Mouse (Mus musculus): ENCODE results near the gene Aatk. TPM values are rescaled to one million over a fixed set of nuclear protein-coding genes. Genes with fewer than 3 reads are reported as not detected.

Gene Aatk
- 1.6 and 3.2 TPM in 2 replicates for polyA plus RNA-seq (2016; fragmentation: Nextera tagmentation; extraction: Ambion mirVana)

- peak; percentile 57 for DNase-seq (ENCODE audit: low spot score)
- under 1% methylated on average over 63 of the region's 63 CpGs for WGBS
- H3K4me3 ChIP-seq: peak within 1 kb of the TSS; percentile 70
- H3K4me1 ChIP-seq (replicated peaks): peaks cover 68% of the 10 kb centered on the region
- no peaks in the 10 kb centered on the region for H3K36me3 ChIP-seq
- peaks cover 76% of the 10 kb centered on the region for H3K27me3 ChIP-seq (ENCODE audit: insufficient read depth, poor library complexity, severe bottlenecking)
- no peaks in the 10 kb centered on the region for H3K9me3 ChIP-seq
- peak within 1 kb of the TSS; percentile 87 for H3K27ac ChIP-seq
Measured at GRCm38 (mm10) chr11:120046553-120047191, at the start of gene Aatk. Gene Aatk, minus strand, starts transcription at chr11:120047167.

GRCm38 (mm10) chr11:120092817-120093591 lies 46.0 kb upstream of the Aatk start:
- Histone ChIP-seq H3K36me3 (peaks cover 68% of the 10 kb centered on the region), H3K9me3 (no peaks in the 10 kb centered on the region), H3K27me3 (ENCODE audit: insufficient read depth, poor library complexity, severe bottlenecking) (no peaks in the 10 kb centered on the region), H3K27ac (no peak overlapping the region), H3K4me3 (no peak overlapping the region), H3K4me1 (replicated peaks) (peaks cover 15% of the 10 kb centered on the region)
- 80% methylated on average over 23 of the region's 23 CpGs for WGBS
- DNase-seq (ENCODE audit: low spot score): no peak

- Histone ChIP-seq H3K4me1 (replicated peaks) (peaks cover 17% of the 10 kb centered on the region), H3K27ac (no peak overlapping the region), H3K36me3 (peaks cover 54% of the 10 kb centered on the region), H3K4me3 (0 out of 2 replicates have a peak overlapping the region, but pooled peaks have one; percentile 13), H3K27me3 (ENCODE audit: insufficient read depth, poor library complexity, severe bottlenecking) (no peaks in the 10 kb centered on the region), H3K9me3 (no peaks in the 10 kb centered on the region)
- 90% methylated on average over 4 of the region's 4 CpGs for WGBS
- DNase-seq (ENCODE audit: low spot score): no peak
Measured at GRCm38 (mm10) chr11:120090661-120091060, 43.7 kb upstream of the Aatk start.

- peak within 1 kb of the TSS; percentile 79 for H3K4me3 ChIP-seq
- H3K27me3 ChIP-seq (ENCODE audit: insufficient read depth, poor library complexity, severe bottlenecking): no peaks in the 10 kb centered on the region
- DNase-seq (ENCODE audit: low spot score): peak; percentile 98
- H3K9me3 ChIP-seq: no peaks in the 10 kb centered on the region
- peaks cover 39% of the 10 kb centered on the region for H3K4me1 ChIP-seq (replicated peaks)
- H3K27ac ChIP-seq: peak within 1 kb of the TSS; percentile 95
- H3K36me3 ChIP-seq: peaks cover 38% of the 10 kb centered on the region
- WGBS: under 1% methylated on average over 42 of the region's 42 CpGs
Measured at GRCm38 (mm10) chr11:120086702-120087152, 39.8 kb upstream of the Aatk start, which contains the start of gene Cep131. Gene Cep131, minus strand, starts transcription at chr11:120086827.

- peaks cover 38% of the 10 kb centered on the region for H3K36me3 ChIP-seq
- no peak for DNase-seq (ENCODE audit: low spot score)
- peaks cover 39% of the 10 kb centered on the region for H3K4me1 ChIP-seq (replicated peaks)
- 1% methylated on average over 25 of the region's 25 CpGs for WGBS
- no peaks in the 10 kb centered on the region for H3K9me3 ChIP-seq
- H3K4me3 ChIP-seq: peak overlapping the region; percentile 79
- peak overlapping the region; percentile 95 for H3K27ac ChIP-seq
- H3K27me3 ChIP-seq (ENCODE audit: insufficient read depth, poor library complexity, severe bottlenecking): no peaks in the 10 kb centered on the region
Measured at GRCm38 (mm10) chr11:120085891-120086627, 39.1 kb upstream of the Aatk start.

GRCm38 (mm10) chr11:120080282-120080681 lies 33.3 kb upstream of the Aatk start:
- no peak for DNase-seq (ENCODE audit: low spot score)
- Histone ChIP-seq H3K4me3 (no peak overlapping the region), H3K27me3 (ENCODE audit: insufficient read depth, poor library complexity, severe bottlenecking) (no peaks in the 10 kb centered on the region), H3K9me3 (no peaks in the 10 kb centered on the region), H3K4me1 (replicated peaks) (peaks cover 22% of the 10 kb centered on the region), H3K36me3 (peaks cover 88% of the 10 kb centered on the region), H3K27ac (no peak overlapping the region)
- WGBS: 94% methylated on average over 6 of the region's 6 CpGs

- Histone ChIP-seq H3K27me3 (ENCODE audit: insufficient read depth, poor library complexity, severe bottlenecking) (peaks cover 34% of the 10 kb centered on the region), H3K36me3 (peaks cover 100% of the 10 kb centered on the region), H3K27ac (no peak overlapping the region), H3K4me3 (no peak overlapping the region), H3K4me1 (replicated peaks) (peaks cover 13% of the 10 kb centered on the region), H3K9me3 (no peaks in the 10 kb centered on the region)
- WGBS: 87% methylated on average over 3 of the region's 3 CpGs
- DNase-seq (ENCODE audit: low spot score): no peak
Measured at GRCm38 (mm10) chr11:120076191-120076590, 29.2 kb upstream of the Aatk start.

GRCm38 (mm10) chr11:120072986-120073647 lies 26.1 kb upstream of the Aatk start:
- H3K36me3 ChIP-seq: peaks cover 98% of the 10 kb centered on the region
- DNase-seq (ENCODE audit: low spot score): no peak
- H3K27me3 ChIP-seq (ENCODE audit: insufficient read depth, poor library complexity, severe bottlenecking): peaks cover 63% of the 10 kb centered on the region
- H3K9me3 ChIP-seq: no peaks in the 10 kb centered on the region
- 94% methylated on average over 9 of the region's 9 CpGs for WGBS
- H3K4me1 ChIP-seq (replicated peaks): peaks cover 40% of the 10 kb centered on the region
- peak overlapping the region; percentile 13; the same call in 1 of the 2 replicates for H3K27ac ChIP-seq
- no peak overlapping the region for H3K4me3 ChIP-seq

GRCm38 (mm10) chr11:120071731-120072320 lies 24.9 kb upstream of the Aatk start:
- H3K27ac ChIP-seq: peak overlapping the region; percentile 18; the same call in 1 of the 2 replicates
- 68% methylated on average over 7 of the region's 7 CpGs for WGBS
- peaks cover 50% of the 10 kb centered on the region for H3K4me1 ChIP-seq (replicated peaks)
- no peak overlapping the region for H3K4me3 ChIP-seq
- H3K27me3 ChIP-seq (ENCODE audit: insufficient read depth, poor library complexity, severe bottlenecking): peaks cover 73% of the 10 kb centered on the region
- DNase-seq (ENCODE audit: low spot score): no peak
- peaks cover 98% of the 10 kb centered on the region for H3K36me3 ChIP-seq
- no peaks in the 10 kb centered on the region for H3K9me3 ChIP-seq

- WGBS: 11% methylated on average over 12 of the region's 12 CpGs
- DNase-seq (ENCODE audit: low spot score): peak; percentile 62
- Histone ChIP-seq H3K9me3 (no peaks in the 10 kb centered on the region), H3K4me3 (no peak overlapping the region), H3K27me3 (ENCODE audit: insufficient read depth, poor library complexity, severe bottlenecking) (peaks cover 81% of the 10 kb centered on the region), H3K27ac (peak overlapping the region; percentile 18), H3K36me3 (peaks cover 98% of the 10 kb centered on the region), H3K4me1 (replicated peaks) (peaks cover 53% of the 10 kb centered on the region)
Measured at GRCm38 (mm10) chr11:120071065-120071464, 24.1 kb upstream of the Aatk start.

- 84% methylated on average over 27 of the region's 27 CpGs for WGBS
- H3K27me3 ChIP-seq (ENCODE audit: insufficient read depth, poor library complexity, severe bottlenecking): peaks cover 83% of the 10 kb centered on the region
Measured at GRCm38 (mm10) chr11:120070286-120070930, 23.4 kb upstream of the Aatk start.

More at GRCm38 (mm10) chr11:120070286-120070930, 23.4 kb upstream of the Aatk start:
- H3K27ac ChIP-seq: peak overlapping the region; percentile 9; the same call in 1 of the 2 replicates
- no peak overlapping the region for H3K4me3 ChIP-seq
- H3K9me3 ChIP-seq: no peaks in the 10 kb centered on the region
- DNase-seq (ENCODE audit: low spot score): no peak
- H3K4me1 ChIP-seq (replicated peaks): peaks cover 59% of the 10 kb centered on the region
- peaks cover 98% of the 10 kb centered on the region for H3K36me3 ChIP-seq
